Mouse (Mus musculus): ENCODE data around the gene Gm5678. TPM values are rescaled to one million over a fixed set of nuclear protein-coding genes. Genes with fewer than 3 reads are reported as not detected.

Gene Gm5678
- polyA plus RNA-seq (2015; fragmentation: Nextera tagmentation; extraction: Ambion mirVana) = not detected in 2 replicates

DNA sequence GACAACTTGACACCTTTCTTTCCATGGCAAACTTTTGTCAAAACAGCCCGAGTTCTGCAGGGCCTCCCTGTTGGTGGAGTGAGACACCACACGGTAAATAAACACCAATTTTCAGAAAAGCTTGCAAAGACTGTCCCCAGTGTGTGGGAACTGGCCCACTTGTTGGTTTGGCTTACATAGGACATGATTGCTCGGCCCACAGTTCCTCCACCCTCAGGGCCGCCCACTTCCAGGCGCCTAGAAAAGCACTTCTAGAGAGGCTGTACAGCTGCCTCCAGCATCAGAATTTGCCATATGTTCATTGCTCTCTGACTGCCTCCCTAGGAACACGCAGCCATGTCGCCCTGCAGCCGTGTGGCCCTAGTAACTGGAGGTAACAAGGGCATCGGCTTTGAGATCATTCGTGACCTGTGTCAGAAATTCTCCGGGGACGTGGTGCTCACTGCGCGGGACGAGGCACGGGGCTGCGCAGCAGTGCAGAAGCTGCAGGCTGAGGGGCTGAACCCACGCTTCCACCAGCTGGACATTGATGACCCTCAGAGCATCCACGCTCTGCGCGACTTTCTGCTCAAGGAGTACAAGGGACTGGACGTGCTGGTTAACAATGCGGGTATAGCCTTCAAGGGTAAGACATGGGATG, at the start of gene Gm5678:
Gene Gm5678, plus strand, starts transcription at position 337 of the 640 bp plus-strand sequence.
- no peak for ATAC-seq (ENCODE audit: low FRiP score, low TSS enrichment)
- no peak within 1 kb of the TSS for H3K4me2 ChIP-seq (replicated peaks; ENCODE audit: low read depth, low read length)
- no peak within 1 kb of the TSS for H3K4me3 ChIP-seq (ENCODE audit: low read length)
- H3K27ac ChIP-seq (ENCODE audit: low read length) = no peak within 1 kb of the TSS
- H3K36me3 ChIP-seq (ENCODE audit: insufficient read depth, low read length) = no peaks in the 10 kb centered on the region
- 77% methylated on average over 23 of the region's 23 CpGs for WGBS
- H3K9ac ChIP-seq (replicated peaks; ENCODE audit: low read length) = no peak within 1 kb of the TSS
- no peaks in the 10 kb centered on the region for H3K27me3 ChIP-seq (ENCODE audit: insufficient read depth, low read length)
- no peaks in the 10 kb centered on the region for H3K9me3 ChIP-seq (ENCODE audit: low read length)
- no peaks in the 10 kb centered on the region for H3K4me1 ChIP-seq (ENCODE audit: insufficient read depth, low read length)

GRCm38 (mm10) chr16:93578346-93579005, 49.4 kb upstream of the Gm5678 start:
- ATAC-seq (ENCODE audit: low FRiP score, low TSS enrichment) = no peak
- H3K4me3 ChIP-seq (ENCODE audit: low read length) = no peak overlapping the region
- no peak overlapping the region for H3K27ac ChIP-seq (ENCODE audit: low read length)
- H3K36me3 ChIP-seq (ENCODE audit: insufficient read depth, low read length) = no peaks in the 10 kb centered on the region
- no peak overlapping the region for H3K9ac ChIP-seq (replicated peaks; ENCODE audit: low read length)
- 87% methylated on average over 8 of the region's 8 CpGs for WGBS
- H3K27me3 ChIP-seq (ENCODE audit: insufficient read depth, low read length) = no peaks in the 10 kb centered on the region
- H3K9me3 ChIP-seq (ENCODE audit: low read length) = no peaks in the 10 kb centered on the region
- H3K4me2 ChIP-seq (replicated peaks; ENCODE audit: low read depth, low read length) = no peak overlapping the region
- peaks cover 16% of the 10 kb centered on the region for H3K4me1 ChIP-seq (ENCODE audit: insufficient read depth, low read length)

- Histone ChIP-seq H3K4me3 (ENCODE audit: low read length) (no peak overlapping the region), H3K27ac (ENCODE audit: low read length) (no peak overlapping the region), H3K4me2 (replicated peaks; ENCODE audit: low read depth, low read length) (no peak overlapping the region), H3K9ac (replicated peaks; ENCODE audit: low read length) (no peak overlapping the region), H3K27me3 (ENCODE audit: insufficient read depth, low read length) (no peaks in the 10 kb centered on the region), H3K9me3 (ENCODE audit: low read length) (no peaks in the 10 kb centered on the region), H3K36me3 (ENCODE audit: insufficient read depth, low read length) (peaks cover 7% of the 10 kb centered on the region), H3K4me1 (ENCODE audit: insufficient read depth, low read length) (peaks cover 7% of the 10 kb centered on the region; the same call in 1 of the 2 replicates)
- no peak for ATAC-seq (ENCODE audit: low FRiP score, low TSS enrichment)
- 45% methylated on average over 6 of the region's 6 CpGs for WGBS
These were observed 46.8 kb upstream of the Gm5678 start for GRCm38 (mm10) chr16:93581125-93581524.

- Histone ChIP-seq H3K27ac (ENCODE audit: low read length) (no peak overlapping the region), H3K27me3 (ENCODE audit: insufficient read depth, low read length) (no peaks in the 10 kb centered on the region), H3K4me2 (replicated peaks; ENCODE audit: low read depth, low read length) (no peak overlapping the region), H3K4me1 (ENCODE audit: insufficient read depth, low read length) (peaks cover 2% of the 10 kb centered on the region; the same call in 1 of the 2 replicates), H3K4me3 (ENCODE audit: low read length) (no peak overlapping the region), H3K9ac (replicated peaks; ENCODE audit: low read length) (no peak overlapping the region), H3K9me3 (ENCODE audit: low read length) (no peaks in the 10 kb centered on the region), H3K36me3 (ENCODE audit: insufficient read depth, low read length) (peaks cover 17% of the 10 kb centered on the region)
- peak; percentile 49 for ATAC-seq (ENCODE audit: low FRiP score, low TSS enrichment)
- 68% methylated on average over 24 of the region's 24 CpGs for WGBS
These were observed 42.8 kb upstream of the Gm5678 start for GRCm38 (mm10) chr16:93584976-93585702.

GRCm38 (mm10) chr16:93585703-93586205, 42.1 kb upstream of the Gm5678 start:
- H3K4me1 ChIP-seq (ENCODE audit: insufficient read depth, low read length) = peaks cover 2% of the 10 kb centered on the region; the same call in 1 of the 2 replicates
- H3K27ac ChIP-seq (ENCODE audit: low read length) = no peak overlapping the region
- peaks cover 21% of the 10 kb centered on the region for H3K36me3 ChIP-seq (ENCODE audit: insufficient read depth, low read length)
- no peaks in the 10 kb centered on the region for H3K27me3 ChIP-seq (ENCODE audit: insufficient read depth, low read length)
- WGBS = 72% methylated on average over 9 of the region's 9 CpGs
- no peak overlapping the region for H3K4me3 ChIP-seq (ENCODE audit: low read length)
- H3K9ac ChIP-seq (replicated peaks; ENCODE audit: low read length) = no peak overlapping the region
- ATAC-seq (ENCODE audit: low FRiP score, low TSS enrichment) = no peak
- no peaks in the 10 kb centered on the region for H3K9me3 ChIP-seq (ENCODE audit: low read length)
- no peak overlapping the region for H3K4me2 ChIP-seq (replicated peaks; ENCODE audit: low read depth, low read length)

GRCm38 (mm10) chr16:93586382-93586781, 41.5 kb upstream of the Gm5678 start:
- H3K4me1 ChIP-seq (ENCODE audit: insufficient read depth, low read length) = peaks cover 2% of the 10 kb centered on the region; the same call in 1 of the 2 replicates
- ATAC-seq (ENCODE audit: low FRiP score, low TSS enrichment) = peak; percentile 64; the same call in 1 of the 2 replicates
- WGBS = 63% methylated on average over 8 of the region's 8 CpGs
- H3K27me3 ChIP-seq (ENCODE audit: insufficient read depth, low read length) = no peaks in the 10 kb centered on the region
- no peak overlapping the region for H3K27ac ChIP-seq (ENCODE audit: low read length)
- H3K9ac ChIP-seq (replicated peaks; ENCODE audit: low read length) = no peak overlapping the region
- no peaks in the 10 kb centered on the region for H3K9me3 ChIP-seq (ENCODE audit: low read length)
- no peak overlapping the region for H3K4me3 ChIP-seq (ENCODE audit: low read length)
- peaks cover 26% of the 10 kb centered on the region for H3K36me3 ChIP-seq (ENCODE audit: insufficient read depth, low read length)
- H3K4me2 ChIP-seq (replicated peaks; ENCODE audit: low read depth, low read length) = no peak overlapping the region

- Histone ChIP-seq H3K27me3 (ENCODE audit: insufficient read depth, low read length) (no peaks in the 10 kb centered on the region), H3K36me3 (ENCODE audit: insufficient read depth, low read length) (peaks cover 26% of the 10 kb centered on the region), H3K9me3 (ENCODE audit: low read length) (no peaks in the 10 kb centered on the region), H3K4me2 (replicated peaks; ENCODE audit: low read depth, low read length) (no peak overlapping the region), H3K27ac (ENCODE audit: low read length) (no peak overlapping the region), H3K4me1 (ENCODE audit: insufficient read depth, low read length) (peaks cover 2% of the 10 kb centered on the region; the same call in 1 of the 2 replicates), H3K4me3 (ENCODE audit: low read length) (no peak overlapping the region), H3K9ac (replicated peaks; ENCODE audit: low read length) (no peak overlapping the region)
- no peak for ATAC-seq (ENCODE audit: low FRiP score, low TSS enrichment)
- 79% methylated on average over 4 of the region's 4 CpGs for WGBS
These were observed 39.6 kb upstream of the Gm5678 start for GRCm38 (mm10) chr16:93588281-93588680.

- no peak for ATAC-seq (ENCODE audit: low FRiP score, low TSS enrichment)
- Histone ChIP-seq H3K4me1 (ENCODE audit: insufficient read depth, low read length) (no peaks in the 10 kb centered on the region), H3K4me3 (ENCODE audit: low read length) (no peak overlapping the region), H3K36me3 (ENCODE audit: insufficient read depth, low read length) (peaks cover 28% of the 10 kb centered on the region), H3K27me3 (ENCODE audit: insufficient read depth, low read length) (no peaks in the 10 kb centered on the region), H3K9ac (replicated peaks; ENCODE audit: low read length) (no peak overlapping the region), H3K27ac (ENCODE audit: low read length) (no peak overlapping the region), H3K4me2 (replicated peaks; ENCODE audit: low read depth, low read length) (no peak overlapping the region), H3K9me3 (ENCODE audit: low read length) (no peaks in the 10 kb centered on the region)
- 95% methylated on average over 15 of the region's 15 CpGs for WGBS
These were observed 37.0 kb upstream of the Gm5678 start for GRCm38 (mm10) chr16:93590915-93591314.

GRCm38 (mm10) chr16:93591450-93592430, 36.2 kb upstream of the Gm5678 start:
- Histone ChIP-seq H3K36me3 (ENCODE audit: insufficient read depth, low read length) (peaks cover 28% of the 10 kb centered on the region), H3K9me3 (ENCODE audit: low read length) (no peaks in the 10 kb centered on the region), H3K9ac (replicated peaks; ENCODE audit: low read length) (no peak overlapping the region), H3K27me3 (ENCODE audit: insufficient read depth, low read length) (no peaks in the 10 kb centered on the region), H3K4me3 (ENCODE audit: low read length) (no peak overlapping the region), H3K4me2 (replicated peaks; ENCODE audit: low read depth, low read length) (no peak overlapping the region), H3K27ac (ENCODE audit: low read length) (no peak overlapping the region), H3K4me1 (ENCODE audit: insufficient read depth, low read length) (no peaks in the 10 kb centered on the region)
- WGBS = 95% methylated on average over 20 of the region's 20 CpGs
- no peak for ATAC-seq (ENCODE audit: low FRiP score, low TSS enrichment)

Measured in kidney, embryonic 16.5 days (tissue).